18 mouse cellular contexts compared by ENCODE assay signal in the genomic region with DNA sequence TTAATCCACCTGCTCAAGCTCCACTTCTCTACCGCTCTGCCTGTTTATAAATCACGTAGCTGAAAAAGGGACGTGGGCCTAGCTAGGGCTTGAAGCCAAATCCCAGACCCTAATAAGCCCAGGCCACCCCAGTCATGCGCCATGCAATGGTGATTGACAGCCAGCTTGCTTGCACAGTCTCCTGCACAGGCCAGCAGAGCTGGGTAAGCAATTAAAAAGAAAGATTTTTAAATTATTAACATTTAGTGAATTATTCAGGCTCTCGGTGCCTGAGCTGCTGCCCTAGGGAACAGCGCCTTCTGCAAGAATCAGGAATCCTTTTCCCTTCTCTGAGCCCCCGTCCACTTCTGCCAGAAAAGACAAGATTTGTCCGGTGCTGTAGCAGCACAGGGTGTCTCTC. TPM values are rescaled to one million over a fixed set of nuclear protein-coding genes. Genes with fewer than 3 reads are reported as not detected.
DNase-seq lines count a peak whose midpoint lies in the region; ATAC-seq lines count a peak whose summit lies in the region.
"Had no signal": no experiment of that assay in that cellular context is flagged by ENCODE, and none has a peak within 500 bp of the region (broad histone marks: within the 10 kb centered on the region; RNA-seq: fewer than 3 reads in every experiment).

No protein-coding gene starts in this region.

- no peak for ATAC-seq in hindbrain, embryonic 12.5 days (ENCODE audit: low FRiP score)
- ATAC-seq in neural tube, embryonic 13.5 days (ENCODE audit: low read depth): no peak
- peak; percentile 44; the same call in 1 of the 2 replicates for ATAC-seq in midbrain, embryonic 14.5 days (ENCODE audit: low FRiP score, low TSS enrichment)

- 73% methylated on average over 8 of the region's 8 CpGs for WGBS in hindbrain, embryonic 10.5 days
- 73% methylated on average over 8 of the region's 8 CpGs for WGBS in hindbrain, embryonic 12.5 days
- WGBS in neural tube, embryonic 13.5 days: 53% methylated on average over 8 of the region's 8 CpGs
- 42% methylated on average over 8 of the region's 8 CpGs for WGBS in midbrain, embryonic 14.5 days
- WGBS in embryonic facial prominence, embryonic 10.5 days: 77% methylated on average over 8 of the region's 8 CpGs

- H3K27ac ChIP-seq in hindbrain, embryonic 10.5 days: peak overlapping the region; percentile 70; the same call in 1 of the 2 replicates
- H3K27ac ChIP-seq in hindbrain, embryonic 12.5 days: no peak overlapping the region
- H3K27ac ChIP-seq in neural tube, embryonic 13.5 days (replicated peaks): no peak overlapping the region
- peak overlapping the region; percentile 82 for H3K27ac ChIP-seq in midbrain, embryonic 14.5 days (replicated peaks; ENCODE audit: low read depth, low read length)
- no peak overlapping the region for H3K27ac ChIP-seq in embryonic facial prominence, embryonic 10.5 days (replicated peaks)
- H3K27ac ChIP-seq: kidney, postnatal 0 days; left cerebral cortex, adult 2 months; limb, embryonic 12.5 days; lung, embryonic 15.5 days; neural tube, embryonic 15.5 days had no signal

- DNase-seq in hindbrain, embryonic 10.5 days (ENCODE audit: low spot score): no peak
- no peak for DNase-seq in neural tube, embryonic 10.5 days (ENCODE audit: extremely low spot score, low spot score)
- DNase-seq in midbrain, embryonic 14.5 days: peak; percentile 58
- no peak for DNase-seq in embryonic facial prominence, embryonic 10.5 days (ENCODE audit: low spot score)
- DNase-seq in kidney, postnatal 14 days: no peak
- DNase-seq: adrenal gland, postnatal 14 days; cerebellum, adult 2 months; gastrocnemius, postnatal 10 days; heart, postnatal 14 days; right cerebral cortex, postnatal 4 days; thymus, postnatal 14 days had no signal

- peaks cover 36% of the 10 kb centered on the region for H3K4me1 ChIP-seq in hindbrain, embryonic 10.5 days (replicated peaks)
- H3K4me1 ChIP-seq in hindbrain, embryonic 12.5 days: peaks cover 28% of the 10 kb centered on the region
- H3K4me1 ChIP-seq in neural tube, embryonic 13.5 days (replicated peaks): peaks cover 30% of the 10 kb centered on the region
- H3K4me1 ChIP-seq in midbrain, embryonic 14.5 days (ENCODE audit: control insufficient read depth, insufficient read depth, low read length): peaks cover 40% of the 10 kb centered on the region
- H3K4me1 ChIP-seq in embryonic facial prominence, embryonic 10.5 days: peaks cover 26% of the 10 kb centered on the region

- no peak overlapping the region for H3K4me3 ChIP-seq in hindbrain, embryonic 10.5 days
- H3K4me3 ChIP-seq in hindbrain, embryonic 12.5 days: no peak overlapping the region
- no peak overlapping the region for H3K4me3 ChIP-seq in neural tube, embryonic 13.5 days
- no peak overlapping the region for H3K4me3 ChIP-seq in midbrain, embryonic 14.5 days (replicated peaks; ENCODE audit: low read depth, low read length)
- H3K4me3 ChIP-seq in embryonic facial prominence, embryonic 10.5 days: no peak overlapping the region
- H3K4me3 ChIP-seq: left cerebral cortex, adult 2 months; limb, embryonic 12.5 days; lung, embryonic 15.5 days; neural tube, embryonic 15.5 days had no signal

- peaks cover 47% of the 10 kb centered on the region for H3K27me3 ChIP-seq in hindbrain, embryonic 10.5 days (ENCODE audit: insufficient read depth, poor library complexity, severe bottlenecking)
- H3K27me3 ChIP-seq in hindbrain, embryonic 12.5 days: peaks cover 33% of the 10 kb centered on the region
- H3K27me3 ChIP-seq in neural tube, embryonic 13.5 days: peaks cover 32% of the 10 kb centered on the region
- H3K27me3 ChIP-seq in midbrain, embryonic 14.5 days (ENCODE audit: control insufficient read depth, insufficient read depth, low read length): peaks cover 10% of the 10 kb centered on the region; the same call in 1 of the 2 replicates
- H3K27me3 ChIP-seq in embryonic facial prominence, embryonic 10.5 days (replicated peaks; ENCODE audit: low read depth, poor library complexity, severe bottlenecking): peaks cover 50% of the 10 kb centered on the region

- no peak overlapping the region; the same call in 1 of the 2 replicates for H3K9ac ChIP-seq in hindbrain, embryonic 12.5 days
- H3K9ac ChIP-seq in neural tube, embryonic 13.5 days: peak overlapping the region; percentile 12; the same call in 1 of the 2 replicates
- H3K9ac ChIP-seq in midbrain, embryonic 14.5 days (replicated peaks; ENCODE audit: low read length): no peak overlapping the region; the same call in 1 of the 2 replicates
- H3K9ac ChIP-seq: limb, embryonic 12.5 days; lung, embryonic 15.5 days; neural tube, embryonic 15.5 days had no signal

- H3K9me3 ChIP-seq in hindbrain, embryonic 10.5 days: no peaks in the 10 kb centered on the region
- H3K9me3 ChIP-seq in hindbrain, embryonic 12.5 days (replicated peaks): no peaks in the 10 kb centered on the region
- no peaks in the 10 kb centered on the region for H3K9me3 ChIP-seq in neural tube, embryonic 13.5 days
- H3K9me3 ChIP-seq in midbrain, embryonic 14.5 days (ENCODE audit: control insufficient read depth, low read length): no peaks in the 10 kb centered on the region
- no peaks in the 10 kb centered on the region for H3K9me3 ChIP-seq in embryonic facial prominence, embryonic 10.5 days
- H3K9me3 ChIP-seq: limb, embryonic 12.5 days; lung, embryonic 15.5 days; neural tube, embryonic 15.5 days had no signal

- no peak overlapping the region for H3K4me2 ChIP-seq in hindbrain, embryonic 12.5 days (replicated peaks)
- H3K4me2 ChIP-seq in neural tube, embryonic 13.5 days: no peak overlapping the region
- H3K4me2 ChIP-seq in midbrain, embryonic 14.5 days (ENCODE audit: low read length): no peak overlapping the region
- H3K4me2 ChIP-seq: limb, embryonic 12.5 days; lung, embryonic 15.5 days; neural tube, embryonic 15.5 days had no signal

- H3K36me3 ChIP-seq in hindbrain, embryonic 10.5 days: peaks cover 36% of the 10 kb centered on the region
- peaks cover 32% of the 10 kb centered on the region for H3K36me3 ChIP-seq in hindbrain, embryonic 12.5 days
- peaks cover 35% of the 10 kb centered on the region for H3K36me3 ChIP-seq in neural tube, embryonic 13.5 days
- peaks cover 36% of the 10 kb centered on the region for H3K36me3 ChIP-seq in midbrain, embryonic 14.5 days (ENCODE audit: control insufficient read depth, insufficient read depth, low read length)
- peaks cover 43% of the 10 kb centered on the region for H3K36me3 ChIP-seq in embryonic facial prominence, embryonic 10.5 days (replicated peaks)

RNA-seq across cellular contexts. Expression of a gene that starts 4.4 kb away (rescaled TPM):
- polyA plus RNA-seq in hindbrain, embryonic 10.5 days (2016; fragmentation: Nextera tagmentation; extraction: Ambion mirVana): 2.1 and 2.7 TPM in 2 replicates
- 3.0 and 3.9 TPM in 2 replicates for polyA plus RNA-seq in hindbrain, embryonic 12.5 days (2016; fragmentation: Nextera tagmentation; extraction: Ambion mirVana)
- polyA plus RNA-seq in neural tube, embryonic 13.5 days (2015; fragmentation: Nextera tagmentation; extraction: Ambion mirVana): 2.1 and 2.9 TPM in 2 replicates
- 3.9 and 4.4 TPM in 2 replicates for polyA plus RNA-seq in midbrain, embryonic 14.5 days (2014; fragmentation: Nextera tagmentation; extraction: Ambion mirVana)
- 1.2 and 1.6 TPM in 2 replicates for polyA plus RNA-seq in embryonic facial prominence, embryonic 10.5 days (2016; fragmentation: Nextera tagmentation; extraction: Ambion mirVana)
- polyA plus RNA-seq: kidney, postnatal 0 days had no signal

RNA-seq across cellular contexts. Expression of a gene that starts 15.3 kb away (rescaled TPM):
- polyA plus RNA-seq in hindbrain, embryonic 10.5 days (2016; fragmentation: Nextera tagmentation; extraction: Ambion mirVana): 91.4 and 108 TPM in 2 replicates
- 71.1 and 76.7 TPM in 2 replicates for polyA plus RNA-seq in hindbrain, embryonic 12.5 days (2016; fragmentation: Nextera tagmentation; extraction: Ambion mirVana)
- 49.5 and 54.8 TPM in 2 replicates for polyA plus RNA-seq in neural tube, embryonic 13.5 days (2015; fragmentation: Nextera tagmentation; extraction: Ambion mirVana)
- polyA plus RNA-seq in midbrain, embryonic 14.5 days (2014; fragmentation: Nextera tagmentation; extraction: Ambion mirVana): 46.6 and 54.1 TPM in 2 replicates
- polyA plus RNA-seq in embryonic facial prominence, embryonic 10.5 days (2016; fragmentation: Nextera tagmentation; extraction: Ambion mirVana): 110 and 120 TPM in 2 replicates

RNA-seq across cellular contexts. Expression of a gene that starts 16.4 kb away (rescaled TPM):
- polyA plus RNA-seq in hindbrain, embryonic 10.5 days (2016; fragmentation: Nextera tagmentation; extraction: Ambion mirVana): 22.3 and 23.0 TPM in 2 replicates
- 29.0 and 30.5 TPM in 2 replicates for polyA plus RNA-seq in hindbrain, embryonic 12.5 days (2016; fragmentation: Nextera tagmentation; extraction: Ambion mirVana)
- 26.1 and 27.3 TPM in 2 replicates for polyA plus RNA-seq in neural tube, embryonic 13.5 days (2015; fragmentation: Nextera tagmentation; extraction: Ambion mirVana)
- 27.7 and 31.5 TPM in 2 replicates for polyA plus RNA-seq in midbrain, embryonic 14.5 days (2014; fragmentation: Nextera tagmentation; extraction: Ambion mirVana)
- polyA plus RNA-seq in embryonic facial prominence, embryonic 10.5 days (2016; fragmentation: Nextera tagmentation; extraction: Ambion mirVana): 22.5 and 23.9 TPM in 2 replicates

RNA-seq across cellular contexts. Expression of a gene that starts 35.4 kb away (rescaled TPM):
- 1.2 and 1.8 TPM in 2 replicates for polyA plus RNA-seq in hindbrain, embryonic 10.5 days (2016; fragmentation: Nextera tagmentation; extraction: Ambion mirVana)
- polyA plus RNA-seq in hindbrain, embryonic 12.5 days (2016; fragmentation: Nextera tagmentation; extraction: Ambion mirVana): 2.3 and 2.6 TPM in 2 replicates
- 1.8 TPM in 2 replicates for polyA plus RNA-seq in neural tube, embryonic 13.5 days (2015; fragmentation: Nextera tagmentation; extraction: Ambion mirVana)
- polyA plus RNA-seq in midbrain, embryonic 14.5 days (2014; fragmentation: Nextera tagmentation; extraction: Ambion mirVana): 1.9 and 2.0 TPM in 2 replicates
- 0.60 and 0.65 TPM in 2 replicates for polyA plus RNA-seq in embryonic facial prominence, embryonic 10.5 days (2016; fragmentation: Nextera tagmentation; extraction: Ambion mirVana)

RNA-seq across cellular contexts. Expression of a gene that starts 48.0 kb away (rescaled TPM):
- 4.3 and 7.0 TPM in 2 replicates for polyA plus RNA-seq in hindbrain, embryonic 10.5 days (2016; fragmentation: Nextera tagmentation; extraction: Ambion mirVana)
- 7.0 and 7.6 TPM in 2 replicates for polyA plus RNA-seq in hindbrain, embryonic 12.5 days (2016; fragmentation: Nextera tagmentation; extraction: Ambion mirVana)
- 5.1 and 5.6 TPM in 2 replicates for polyA plus RNA-seq in neural tube, embryonic 13.5 days (2015; fragmentation: Nextera tagmentation; extraction: Ambion mirVana)
- 0.84 and 0.96 TPM in 2 replicates for polyA plus RNA-seq in midbrain, embryonic 14.5 days (2014; fragmentation: Nextera tagmentation; extraction: Ambion mirVana)
- 2.2 and 2.7 TPM in 2 replicates for polyA plus RNA-seq in embryonic facial prominence, embryonic 10.5 days (2016; fragmentation: Nextera tagmentation; extraction: Ambion mirVana)

Comparison
In these comparisons a context has a peak if more than half of its experiments do, and no peak if none do; other contexts are left out.
1. H3K27ac ChIP-seq: peak in hindbrain, embryonic 10.5 days (single experiment) and midbrain, embryonic 14.5 days (single experiment); none in hindbrain, embryonic 12.5 days (single experiment), neural tube, embryonic 13.5 days (single experiment) and embryonic facial prominence, embryonic 10.5 days (single experiment).